Mouse (Mus musculus) brown adipose tissue, adult 24 weeks (tissue): Measurements from ENCODE around the gene E2f3. TPM values are rescaled to one million over a fixed set of nuclear protein-coding genes. Genes with fewer than 3 reads are reported as not detected.

Experiments
- H3K27ac ChIP-seq: fragments of 200-500 bp; replicated peaks from 2 replicates; pipeline ENCODE4 v1.5.1; 2012; ENCODE audit warnings: low read depth, mild to moderate bottlenecking, low read length
- H3K4me1 ChIP-seq: fragments of 200-500 bp; 2 replicates; pipeline ENCODE4 v1.6.1; 2012; ENCODE audit warnings: low read length, mixed read lengths; ENCODE audit not compliant: control insufficient read depth, insufficient read depth, insufficient read length
- H3K4me3 ChIP-seq: fragments of 200-500 bp; 2 replicates; pipeline ENCODE4 v1.5.1; 2012; ENCODE audit warnings: low read depth, mild to moderate bottlenecking, low read length, moderate library complexity; ENCODE audit not compliant: insufficient read depth
- polyA plus RNA-seq: library from polyadenylated mRNA; stranded (reverse); fragments of >200 nt; gene quantifications from 2 replicates; pipeline ENCODE4 v1.2.4, GENCODE M21; 2012; ENCODE audit not compliant: missing spikeins, insufficient read depth, insufficient read length

E2f3 gene
- polyA plus RNA-seq, 1 experiment: 4.2 TPM

DNA sequence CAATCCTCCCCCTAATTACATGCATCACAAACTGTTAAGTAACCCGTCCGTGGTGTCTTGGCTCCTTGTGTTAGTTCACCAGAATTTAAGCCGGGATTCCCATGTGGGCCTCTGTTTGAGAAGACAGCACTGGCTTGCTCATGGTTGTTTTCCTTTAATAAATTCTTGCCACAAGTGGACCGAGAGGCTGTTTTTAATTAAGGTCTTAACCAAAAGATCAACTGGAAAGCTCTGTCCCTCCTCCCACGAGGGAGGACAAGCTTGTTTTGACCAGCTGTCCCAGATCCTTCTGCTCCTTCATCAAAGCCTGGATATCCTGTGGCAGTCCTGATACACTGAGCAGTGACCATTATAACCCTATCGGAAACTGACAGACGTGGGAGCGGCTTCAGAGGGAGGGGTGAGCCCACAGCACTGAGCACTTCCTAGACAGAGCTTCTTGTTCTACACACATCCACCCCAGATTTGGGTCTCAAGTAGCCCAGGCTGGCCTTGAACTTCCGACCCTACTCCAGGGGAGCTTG, 28.1 kb downstream of the E2f3 start:
- Histone ChIP-seq H3K4me1 (peaks cover 13% of the 10 kb centered on the region; the same call in 1 of the 2 replicates), H3K27ac (peak overlapping the region; percentile 71), H3K4me3 (no peak overlapping the region)

DNA sequence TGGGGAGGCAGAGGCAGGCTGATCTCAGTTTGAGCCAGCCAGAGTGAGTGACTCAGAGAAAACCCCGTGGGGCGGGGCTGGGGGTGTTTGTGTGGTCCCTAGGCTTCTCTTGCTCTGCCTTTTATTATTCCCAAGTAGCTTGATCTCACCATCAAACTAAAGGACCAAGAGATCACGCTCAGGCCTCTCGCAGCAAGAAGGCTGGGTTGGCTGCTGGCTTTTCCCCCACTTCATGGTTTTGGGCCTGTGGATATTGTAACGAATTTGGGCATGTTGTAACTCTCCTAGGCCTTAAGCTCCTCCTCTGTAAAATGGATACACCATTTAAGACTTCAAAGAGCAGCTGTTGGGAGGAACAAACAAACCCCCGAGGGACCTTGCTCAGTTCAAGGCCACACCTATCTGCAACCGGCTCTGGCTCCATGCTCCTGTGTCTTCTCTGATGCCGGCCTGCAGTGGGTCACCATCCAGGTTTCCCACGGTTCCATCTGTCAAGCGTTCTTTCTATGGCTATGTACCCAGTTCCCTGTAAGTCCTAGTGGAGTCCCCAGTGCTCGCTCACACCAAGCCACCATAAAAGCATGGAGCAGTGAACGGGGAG, 28.9 kb downstream of the E2f3 start:
- no peak overlapping the region for H3K4me3 ChIP-seq
- no peak overlapping the region for H3K27ac ChIP-seq
- H3K4me1 ChIP-seq: peaks cover 13% of the 10 kb centered on the region; the same call in 1 of the 2 replicates

GRCm38 (mm10) chr13:29955296-29955695, 30.6 kb downstream of the E2f3 start:
- peaks cover 13% of the 10 kb centered on the region; the same call in 1 of the 2 replicates for H3K4me1 ChIP-seq
- no peak overlapping the region for H3K4me3 ChIP-seq
- no peak overlapping the region for H3K27ac ChIP-seq

GRCm38 (mm10) chr13:29954741-29955140, 31.1 kb downstream of the E2f3 start:
- Histone ChIP-seq H3K4me1 (peaks cover 13% of the 10 kb centered on the region; the same call in 1 of the 2 replicates), H3K27ac (no peak overlapping the region), H3K4me3 (no peak overlapping the region)

DNA sequence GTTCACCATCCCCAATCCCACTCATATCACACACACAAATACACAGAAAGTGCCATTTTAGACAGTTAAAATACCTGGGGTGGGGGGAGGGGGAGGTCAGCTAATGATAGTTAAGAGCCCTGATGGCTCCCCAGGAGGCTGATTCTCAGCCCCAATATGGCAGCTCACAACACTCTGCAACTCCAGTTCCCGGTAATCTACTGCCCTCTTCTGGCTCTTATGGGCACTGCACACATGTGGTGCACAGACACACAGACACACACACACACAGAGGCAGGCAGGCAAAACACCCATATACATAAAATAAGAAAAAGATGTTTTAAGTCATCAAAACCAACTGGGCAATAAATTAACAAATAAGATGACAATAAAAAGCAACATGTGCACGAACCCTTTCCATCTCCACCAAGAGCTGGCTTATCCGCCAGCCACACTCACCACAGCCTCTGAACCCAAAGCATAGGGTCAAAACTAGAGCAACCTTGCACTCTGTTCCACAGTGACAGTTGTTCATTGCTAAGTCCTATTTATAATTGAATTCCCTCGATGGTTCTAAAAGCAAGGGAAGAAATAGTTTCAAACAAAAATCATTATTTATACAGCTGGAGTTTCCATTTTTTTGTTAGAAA, 32.3 kb downstream of the E2f3 start:
- Histone ChIP-seq H3K4me1 (peaks cover 13% of the 10 kb centered on the region; the same call in 1 of the 2 replicates), H3K4me3 (no peak overlapping the region), H3K27ac (no peak overlapping the region)

DNA sequence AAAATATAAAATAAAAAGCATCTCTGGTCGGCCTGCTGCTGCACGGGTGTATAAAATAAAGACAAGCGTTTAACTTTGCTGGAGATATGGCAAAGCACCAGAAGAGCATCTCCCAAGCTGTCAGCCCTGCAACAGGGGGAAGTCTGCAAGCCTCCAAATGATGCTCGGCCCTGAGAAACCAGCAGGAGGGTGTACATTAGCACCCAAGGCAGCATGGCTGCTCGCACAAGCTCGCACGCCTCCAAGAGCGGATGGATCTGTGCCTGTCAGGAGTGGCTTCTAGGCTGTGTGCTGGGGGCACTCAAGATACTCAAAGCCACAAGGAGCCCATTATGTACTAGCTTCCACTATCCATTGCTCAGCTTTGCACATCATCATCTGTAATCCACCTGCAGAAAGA, 39.8 kb downstream of the E2f3 start:
- peaks cover 8% of the 10 kb centered on the region; the same call in 1 of the 2 replicates for H3K4me1 ChIP-seq
- H3K4me3 ChIP-seq: no peak overlapping the region
- H3K27ac ChIP-seq: no peak overlapping the region

GRCm38 (mm10) chr13:29944915-29945570, 40.8 kb downstream of the E2f3 start:
- no peak overlapping the region; the same call in 1 of the 2 replicates for H3K27ac ChIP-seq
- peaks cover 8% of the 10 kb centered on the region; the same call in 1 of the 2 replicates for H3K4me1 ChIP-seq
- no peak overlapping the region for H3K4me3 ChIP-seq

DNA sequence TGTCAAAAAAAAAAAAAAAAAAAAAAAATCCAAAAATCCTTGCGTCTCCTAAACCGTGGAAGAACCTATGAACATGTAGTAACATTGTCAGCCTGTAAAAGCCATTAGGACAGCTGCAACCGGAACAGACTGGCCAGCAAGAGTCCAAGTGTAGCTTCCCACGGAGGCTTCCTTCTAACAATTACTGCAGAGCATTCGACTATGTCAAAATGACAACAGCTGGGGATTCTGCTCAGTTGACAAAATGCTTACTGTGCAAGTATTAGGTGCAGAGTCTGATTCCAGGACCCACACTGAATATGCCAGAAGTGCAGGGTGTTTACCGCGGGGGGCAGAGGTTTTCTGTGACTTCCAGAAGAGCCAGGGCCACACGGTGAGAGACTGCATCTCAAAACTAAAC, 41.4 kb downstream of the E2f3 start:
- Histone ChIP-seq H3K4me1 (peaks cover 10% of the 10 kb centered on the region), H3K4me3 (no peak overlapping the region), H3K27ac (no peak overlapping the region)

DNA sequence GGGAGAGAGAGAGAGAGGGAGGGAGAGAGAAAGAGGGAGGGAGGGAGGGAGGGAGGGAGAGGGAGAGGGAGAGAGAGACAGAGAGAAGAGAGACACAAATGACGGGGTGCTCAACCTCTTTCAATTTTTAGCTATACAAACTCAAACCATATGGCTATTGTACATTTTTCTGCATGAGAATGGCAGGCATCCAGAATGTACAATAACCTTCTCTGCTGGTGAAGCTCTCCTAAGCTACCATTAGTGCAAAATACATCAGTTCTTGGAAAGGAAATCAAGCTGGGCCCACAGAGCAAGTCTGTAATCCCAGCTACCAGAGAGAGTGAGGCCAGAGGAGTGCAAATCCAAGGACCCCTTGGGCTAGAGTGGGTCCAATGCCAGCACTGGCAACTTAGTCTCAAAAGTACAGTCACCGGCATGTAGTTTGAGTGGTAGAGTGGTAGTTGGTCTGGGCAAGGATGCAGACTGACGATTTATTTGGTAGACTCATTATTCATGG, 42.3 kb downstream of the E2f3 start:
- Histone ChIP-seq H3K27ac (no peak overlapping the region), H3K4me1 (peaks cover 10% of the 10 kb centered on the region), H3K4me3 (no peak overlapping the region)

- no peak overlapping the region for H3K4me3 ChIP-seq
- no peak overlapping the region for H3K27ac ChIP-seq
- peaks cover 8% of the 10 kb centered on the region for H3K4me1 ChIP-seq
Measured at GRCm38 (mm10) chr13:29940071-29940470, 45.8 kb downstream of the E2f3 start.

DNA sequence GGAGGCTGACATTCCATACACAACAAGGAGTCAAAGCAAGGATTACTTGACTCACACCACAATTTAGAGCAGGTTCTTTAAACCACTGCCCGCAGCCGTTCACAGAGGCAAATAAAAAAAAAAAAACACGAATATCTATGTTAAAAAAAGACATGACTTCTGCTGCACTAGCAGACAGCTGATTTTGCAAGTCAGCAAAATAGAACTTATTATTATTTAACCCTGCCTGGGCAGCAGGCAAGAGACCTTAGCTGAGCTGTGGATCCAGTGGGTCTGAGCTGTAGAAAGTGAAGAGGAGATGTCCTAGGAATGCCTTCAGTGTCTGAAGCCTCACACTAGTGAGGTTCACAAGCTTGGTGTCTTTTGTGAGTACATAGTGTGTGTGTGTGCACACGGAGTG, 46.5 kb downstream of the E2f3 start:
- no peak overlapping the region for H3K4me3 ChIP-seq
- no peak overlapping the region for H3K27ac ChIP-seq
- H3K4me1 ChIP-seq: peaks cover 2% of the 10 kb centered on the region; the same call in 1 of the 2 replicates

DNA sequence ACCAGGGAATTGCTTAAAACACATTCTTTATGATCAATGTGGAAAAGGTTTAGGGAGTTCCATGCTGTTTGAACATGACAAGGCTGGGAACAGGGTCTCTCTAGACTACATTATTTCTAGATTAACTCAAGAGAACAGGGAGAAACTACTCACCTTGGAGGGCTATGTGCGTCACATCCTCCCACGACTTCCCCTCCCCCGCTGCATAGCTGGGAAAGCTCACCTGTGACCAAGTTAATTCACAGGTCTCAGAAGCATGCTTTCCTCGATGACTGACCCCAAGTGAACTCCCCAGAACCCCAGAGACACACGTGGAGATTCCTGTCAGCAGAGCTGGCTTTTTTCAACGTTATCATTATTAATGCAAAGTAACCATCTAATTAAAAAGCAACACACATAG, 47.1 kb downstream of the E2f3 start:
- H3K4me3 ChIP-seq: no peak overlapping the region
- H3K4me1 ChIP-seq: peaks cover 2% of the 10 kb centered on the region; the same call in 1 of the 2 replicates
- H3K27ac ChIP-seq: no peak overlapping the region

DNA sequence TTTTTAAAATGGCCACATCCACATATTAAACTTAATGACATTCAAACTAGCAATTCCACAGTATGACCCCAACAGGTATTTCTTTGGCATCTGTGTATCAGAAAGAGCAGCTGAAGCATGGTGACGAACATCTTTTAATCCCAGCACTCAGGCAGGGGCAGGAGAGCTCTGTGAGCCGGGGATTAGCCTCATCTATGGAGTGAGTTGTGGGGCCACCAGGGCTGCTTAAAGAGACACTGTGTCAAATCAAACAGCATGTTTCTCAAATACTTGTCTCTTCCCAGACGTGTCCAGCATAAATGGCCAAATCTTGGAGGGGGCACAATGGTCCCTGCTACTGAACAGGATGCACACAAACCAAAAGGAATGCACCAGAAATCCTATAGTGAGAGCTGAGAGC, 59.7 kb downstream of the E2f3 start:
- H3K4me3 ChIP-seq: no peak overlapping the region
- H3K4me1 ChIP-seq: peaks cover 14% of the 10 kb centered on the region; the same call in 1 of the 2 replicates
- peak overlapping the region; percentile 74 for H3K27ac ChIP-seq

DNA sequence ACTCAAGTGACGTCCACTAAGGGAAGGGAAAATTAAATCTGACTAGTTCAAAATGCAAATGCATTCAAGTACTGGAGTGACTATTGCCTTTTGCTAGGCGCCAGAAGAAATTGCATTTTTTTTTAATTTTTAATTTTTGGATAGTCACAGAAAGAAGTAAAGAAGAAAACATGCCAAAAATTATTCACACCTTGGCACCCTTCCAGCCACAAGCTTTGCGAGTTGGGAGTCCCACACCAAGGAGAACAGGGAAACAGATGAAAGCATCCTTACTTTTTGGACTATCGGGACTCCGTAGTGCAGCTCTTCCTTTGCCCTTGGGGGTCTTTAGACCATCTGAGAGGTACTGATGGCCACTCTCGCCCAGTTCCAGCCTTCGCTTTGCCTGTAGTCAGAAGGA, 66.0 kb downstream of the E2f3 start:
- Histone ChIP-seq H3K4me1 (no peaks in the 10 kb centered on the region), H3K4me3 (no peak overlapping the region), H3K27ac (no peak overlapping the region)

- H3K27ac ChIP-seq: no peak overlapping the region
Measured at GRCm38 (mm10) chr13:29916561-29916960, 69.3 kb downstream of the E2f3 start.

More at GRCm38 (mm10) chr13:29916561-29916960, 69.3 kb downstream of the E2f3 start:
- H3K4me3 ChIP-seq: no peak overlapping the region
- no peaks in the 10 kb centered on the region for H3K4me1 ChIP-seq
